Mouse (Mus musculus): ENCODE results near the gene Gapdh. TPM values are rescaled to one million over a fixed set of nuclear protein-coding genes. Genes with fewer than 3 reads are reported as not detected.

Gapdh gene
- polyA plus RNA-seq, 2 experiments, result 1,040 to 1,875 TPM

- Histone ChIP-seq H3K36me3 (replicated peaks; ENCODE audit: control insufficient read depth, insufficient read depth, low read depth) (no peaks in the 10 kb centered on the region; the same call in 1 of the 2 replicates), H3K27me3 (ENCODE audit: control insufficient read depth, insufficient read depth, low read length) (no peaks in the 10 kb centered on the region), H3K4me3 (ENCODE audit: insufficient read depth in 1 of 2, low read depth in 2 of 2, low read length in 2 of 2) (no peak overlapping the region), H3K9ac (replicated peaks) (no peak overlapping the region), H3K27ac (no peak overlapping the region), H3K4me2 (ENCODE audit: low read depth) (no peak overlapping the region), H3K4me1 (replicated peaks; ENCODE audit: control insufficient read depth in 2 of 2, insufficient read depth in 2 of 2, low read length in 1 of 2) (peaks cover 24 to 33% of the 10 kb centered on the region in 2 experiments), H3K9me3 (ENCODE audit: control insufficient read depth, low read length) (no peaks in the 10 kb centered on the region)
- no peak for DNase-seq (ENCODE audit: low read depth in 3 of 3, low spot score in 3 of 3)
- TF ChIP-seq CTCF (IDR thresholded peaks at IDR 0.05; ENCODE audit: low read depth) (no peak), EP300 (IDR thresholded peaks at IDR 0.05; ENCODE audit: low read depth) (no peak)
- WGBS (ENCODE audit: insufficient replicate concordance), result 75% methylated on average over 7 of the region's 7 CpGs
- ATAC-seq (ENCODE audit: insufficient read depth), result no peak
Measured at GRCm38 (mm10) chr6:125149569-125149950, 16.7 kb downstream of the Gapdh start.

GRCm38 (mm10) chr6:125148926-125149568, 17.2 kb downstream of the Gapdh start:
- WGBS (ENCODE audit: insufficient replicate concordance), result 59% methylated on average over 16 of the region's 16 CpGs
- Histone ChIP-seq H3K9ac (replicated peaks) (no peak overlapping the region), H3K36me3 (replicated peaks; ENCODE audit: control insufficient read depth, insufficient read depth, low read depth) (no peaks in the 10 kb centered on the region; the same call in 1 of the 2 replicates), H3K4me3 (ENCODE audit: insufficient read depth in 1 of 2, low read depth in 2 of 2, low read length in 2 of 2) (no peak overlapping the region), H3K4me1 (replicated peaks; ENCODE audit: control insufficient read depth in 2 of 2, insufficient read depth in 2 of 2, low read length in 1 of 2) (peaks cover 26 to 36% of the 10 kb centered on the region in 2 experiments), H3K27ac (no peak overlapping the region), H3K4me2 (ENCODE audit: low read depth) (peak overlapping the region; percentile 18; the same call in 1 of the 2 replicates), H3K9me3 (ENCODE audit: control insufficient read depth, low read length) (no peaks in the 10 kb centered on the region), H3K27me3 (ENCODE audit: control insufficient read depth, insufficient read depth, low read length) (no peaks in the 10 kb centered on the region)
- DNase-seq (ENCODE audit: low read depth in 3 of 3, low spot score in 3 of 3), result no peak
- TF ChIP-seq EP300 (IDR thresholded peaks at IDR 0.05; ENCODE audit: low read depth) (no peak), CTCF (IDR thresholded peaks at IDR 0.05; ENCODE audit: low read depth) (no peak; the same call in 1 of the 2 replicates)
- ATAC-seq (ENCODE audit: insufficient read depth), result no peak

- Histone ChIP-seq H3K27ac (no peak overlapping the region), H3K9ac (replicated peaks) (no peak overlapping the region)
- DNase-seq (ENCODE audit: low read depth in 3 of 3, low spot score in 3 of 3), result no peak
Measured at GRCm38 (mm10) chr6:125148251-125148925, 17.9 kb downstream of the Gapdh start.

GRCm38 (mm10) chr6:125147329-125147728, 18.9 kb downstream of the Gapdh start:
- H3K4me2 ChIP-seq (ENCODE audit: low read depth), result no peak overlapping the region
- ATAC-seq (ENCODE audit: insufficient read depth) (no peak), DNase-seq (ENCODE audit: low read depth in 3 of 3, low spot score in 3 of 3) (no peak)
- H3K4me1 ChIP-seq (replicated peaks; ENCODE audit: control insufficient read depth in 2 of 2, insufficient read depth in 2 of 2, low read length in 1 of 2), result peaks cover 20 to 33% of the 10 kb centered on the region in 2 experiments
- WGBS (ENCODE audit: insufficient replicate concordance), result 62% methylated on average over 10 of the region's 10 CpGs
- H3K4me3 ChIP-seq (ENCODE audit: insufficient read depth in 1 of 2, low read depth in 2 of 2, low read length in 2 of 2), result no peak overlapping the region
- no peak overlapping the region for H3K27ac ChIP-seq
- H3K27me3 ChIP-seq (ENCODE audit: control insufficient read depth, insufficient read depth, low read length), result no peaks in the 10 kb centered on the region
- no peak overlapping the region for H3K9ac ChIP-seq (replicated peaks)
- no peaks in the 10 kb centered on the region for H3K9me3 ChIP-seq (ENCODE audit: control insufficient read depth, low read length)
- TF ChIP-seq CTCF (IDR thresholded peaks at IDR 0.05; ENCODE audit: low read depth) (no peak), EP300 (IDR thresholded peaks at IDR 0.05; ENCODE audit: low read depth) (no peak)
- H3K36me3 ChIP-seq (replicated peaks; ENCODE audit: control insufficient read depth, insufficient read depth, low read depth), result peaks cover 4% of the 10 kb centered on the region

More at GRCm38 (mm10) chr6:125148251-125148925, 17.9 kb downstream of the Gapdh start:
- TF ChIP-seq CTCF (IDR thresholded peaks at IDR 0.05; ENCODE audit: low read depth) (no peak), EP300 (IDR thresholded peaks at IDR 0.05; ENCODE audit: low read depth) (no peak)
- no peaks in the 10 kb centered on the region for H3K9me3 ChIP-seq (ENCODE audit: control insufficient read depth, low read length)
- H3K4me3 ChIP-seq (ENCODE audit: insufficient read depth in 1 of 2, low read depth in 2 of 2, low read length in 2 of 2), result no peak overlapping the region
- no peaks in the 10 kb centered on the region for H3K27me3 ChIP-seq (ENCODE audit: control insufficient read depth, insufficient read depth, low read length)
- peaks cover 26 to 36% of the 10 kb centered on the region in 2 experiments for H3K4me1 ChIP-seq (replicated peaks; ENCODE audit: control insufficient read depth in 2 of 2, insufficient read depth in 2 of 2, low read length in 1 of 2)
- no peaks in the 10 kb centered on the region; the same call in none of the 2 replicates for H3K36me3 ChIP-seq (replicated peaks; ENCODE audit: control insufficient read depth, insufficient read depth, low read depth)
- 37% methylated on average over 18 of the region's 18 CpGs for WGBS (ENCODE audit: insufficient replicate concordance)
- no peak for ATAC-seq (ENCODE audit: insufficient read depth)
- peak overlapping the region; percentile 18; the same call in 1 of the 2 replicates for H3K4me2 ChIP-seq (ENCODE audit: low read depth)

- ATAC-seq (ENCODE audit: insufficient read depth) (no peak), DNase-seq (ENCODE audit: low read depth in 3 of 3, low spot score in 3 of 3) (no peak)
- Histone ChIP-seq H3K27me3 (ENCODE audit: control insufficient read depth, insufficient read depth, low read length) (no peaks in the 10 kb centered on the region), H3K4me3 (ENCODE audit: insufficient read depth in 1 of 2, low read depth in 2 of 2, low read length in 2 of 2) (no peak overlapping the region), H3K4me1 (replicated peaks; ENCODE audit: control insufficient read depth in 2 of 2, insufficient read depth in 2 of 2, low read length in 1 of 2) (peaks cover 18 to 29% of the 10 kb centered on the region in 2 experiments), H3K9me3 (ENCODE audit: control insufficient read depth, low read length) (no peaks in the 10 kb centered on the region), H3K27ac (no peak overlapping the region), H3K9ac (replicated peaks) (no peak overlapping the region), H3K36me3 (replicated peaks; ENCODE audit: control insufficient read depth, insufficient read depth, low read depth) (peaks cover 8% of the 10 kb centered on the region), H3K4me2 (ENCODE audit: low read depth) (peak overlapping the region; percentile 75)
- TF ChIP-seq CTCF (IDR thresholded peaks at IDR 0.05; ENCODE audit: low read depth) (no peak), EP300 (IDR thresholded peaks at IDR 0.05; ENCODE audit: low read depth) (no peak)
- WGBS (ENCODE audit: insufficient replicate concordance), result 53% methylated on average over 4 of the region's 4 CpGs
Measured at GRCm38 (mm10) chr6:125146797-125147196, 19.5 kb downstream of the Gapdh start.
